Mouse (Mus musculus) MEL-GATA-1-ER (cell line): Measurements from ENCODE around the gene Prkar1a.
A peak's percentile ranks its signal among the peaks of the same experiment; 100 is the strongest.
"Not testable (repeated sequence)": the region's sequence is repeated elsewhere in the genome, so short reads cannot be mapped to it uniquely, and the experiment has no call there.

ENCODE experiments used
- DNase-seq: peaks from one replicate; pipeline ENCODE4 v3.0.0-alpha.2; 2012; ENCODE audit warnings: low read depth; ENCODE audit errors: extremely low read depth

Gene Prkar1a

DNA sequence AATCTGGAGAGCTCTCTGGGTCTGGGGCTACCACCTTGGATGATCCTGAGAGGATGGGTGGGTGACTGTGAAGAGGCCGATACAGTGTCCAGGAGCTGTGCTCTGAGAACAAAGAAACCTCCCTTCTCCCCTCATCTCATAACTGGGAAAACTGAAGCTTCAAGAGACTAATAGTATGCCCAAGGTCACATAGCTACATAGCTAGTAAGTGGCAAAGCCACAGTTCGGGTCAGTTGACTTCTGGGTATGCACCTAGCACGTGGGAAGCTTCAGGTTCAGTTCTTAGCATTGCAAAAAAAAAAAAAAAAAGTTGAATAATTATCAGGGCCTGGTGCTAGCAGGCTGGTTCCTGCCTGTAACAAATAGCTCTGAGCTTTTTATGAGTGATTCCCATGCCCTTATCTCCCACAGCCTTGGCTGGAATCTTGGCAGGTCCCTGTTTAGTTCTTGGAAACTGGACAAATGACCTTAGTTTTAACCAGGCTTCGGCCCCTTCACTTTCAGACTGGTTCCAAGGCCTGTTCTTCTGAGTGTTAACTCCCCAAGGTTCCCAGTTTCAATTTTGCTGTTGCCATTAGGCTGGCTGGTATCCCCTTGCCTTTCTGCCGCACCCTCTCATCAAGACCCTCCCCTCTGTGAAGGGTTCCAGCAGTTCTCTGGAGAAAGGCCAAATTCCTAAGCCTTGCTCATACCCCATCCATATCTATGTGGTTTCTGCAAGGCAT lies 7.5 kb upstream of the Prkar1a start:
- no peak for DNase-seq

DNA sequence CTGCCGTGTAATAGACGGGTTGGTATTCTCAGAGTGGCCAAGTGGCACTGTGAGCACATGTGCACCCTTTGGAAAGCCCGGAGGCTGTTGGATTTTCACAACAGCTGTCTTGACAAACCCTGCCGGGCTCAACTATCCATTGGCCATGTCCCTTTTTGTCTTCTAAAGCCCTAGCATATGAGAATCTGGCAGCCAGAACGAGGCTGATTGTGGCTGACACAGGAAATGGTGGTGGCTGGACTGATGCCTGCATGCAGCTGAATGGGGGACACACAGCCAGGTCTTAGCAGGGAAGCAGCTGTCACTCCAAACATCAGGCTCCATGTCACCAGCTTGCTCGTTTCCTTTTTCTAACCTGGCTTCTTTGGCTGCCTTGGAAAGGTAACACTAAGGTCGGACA lies 695 bp upstream of the Prkar1a start:
- no peak for DNase-seq

DNA sequence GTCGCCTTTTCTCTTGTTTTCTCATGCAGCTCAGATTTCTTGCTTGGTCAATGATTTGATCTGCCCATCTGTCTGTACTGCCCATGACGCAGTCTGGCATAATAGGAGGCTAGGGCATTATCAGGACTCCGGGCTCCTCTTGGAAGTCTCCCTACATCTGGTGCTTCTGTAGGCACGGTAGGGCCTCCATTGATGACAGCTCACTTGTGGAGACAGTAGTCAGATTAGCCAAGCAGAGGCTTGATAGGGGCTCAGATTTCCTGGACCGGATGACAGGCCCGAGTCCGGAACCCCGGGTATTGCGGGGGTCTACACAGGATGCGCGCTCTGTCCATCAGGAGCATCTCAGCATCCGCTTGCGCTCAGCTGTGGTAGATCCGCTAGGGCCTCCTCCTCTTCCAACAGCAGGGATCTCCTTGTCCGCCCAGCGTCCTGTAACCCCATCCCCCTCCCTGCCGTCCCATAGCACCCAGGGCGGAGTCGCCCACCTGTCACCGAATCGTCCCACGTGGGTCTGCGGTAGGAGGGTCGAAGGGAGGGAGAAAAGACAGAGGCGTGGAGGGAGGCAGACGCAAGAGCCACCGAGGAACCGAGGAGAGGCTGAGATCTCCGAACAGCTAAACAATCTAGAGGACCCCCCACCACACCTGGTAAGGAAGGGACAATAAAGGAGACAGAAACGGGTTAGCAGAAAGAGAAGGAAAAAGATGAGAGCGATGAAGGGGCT lies 933 bp downstream of the Prkar1a start:
- no peak for DNase-seq

DNA sequence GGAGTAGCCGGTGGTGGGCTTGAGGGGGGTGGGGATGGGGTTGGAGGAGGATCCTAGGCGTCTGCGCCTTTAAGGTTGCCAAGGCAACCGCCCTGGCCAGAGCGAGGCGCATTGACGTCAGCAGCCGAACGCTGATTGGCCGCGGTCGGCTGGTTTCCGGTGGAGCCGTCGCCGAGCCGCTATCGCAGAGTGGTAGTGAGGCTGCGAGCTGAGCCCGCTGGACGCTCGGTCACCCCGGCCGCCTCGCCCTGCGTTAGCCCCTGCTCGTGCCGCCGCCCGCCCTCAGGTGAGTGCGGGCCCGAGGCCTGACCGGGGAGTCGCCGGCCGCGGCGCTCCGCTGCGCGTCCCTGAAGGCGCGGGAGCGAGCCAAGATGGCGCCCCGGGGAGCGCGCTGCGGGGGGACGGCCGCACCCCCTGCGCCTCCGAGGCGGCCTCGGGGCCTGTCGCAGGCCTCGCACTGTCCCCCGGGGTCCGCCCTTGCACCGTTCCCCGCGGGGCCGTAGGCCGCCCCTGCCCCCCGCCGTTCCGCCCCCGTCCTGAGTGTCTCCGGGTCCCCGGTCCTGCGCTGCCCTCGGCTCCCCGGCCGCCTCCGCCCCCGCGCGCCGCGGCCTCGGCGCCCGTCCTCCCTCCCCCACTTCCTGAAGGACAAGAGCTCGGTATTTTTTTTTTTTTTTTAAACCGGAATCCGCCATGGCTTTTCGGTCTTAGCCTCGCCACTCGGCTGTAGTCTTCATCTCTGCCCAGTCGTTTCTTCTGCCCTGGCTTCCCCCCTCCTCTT lies 1.8 kb downstream of the Prkar1a start:
- peak; percentile 55 for DNase-seq

DNA sequence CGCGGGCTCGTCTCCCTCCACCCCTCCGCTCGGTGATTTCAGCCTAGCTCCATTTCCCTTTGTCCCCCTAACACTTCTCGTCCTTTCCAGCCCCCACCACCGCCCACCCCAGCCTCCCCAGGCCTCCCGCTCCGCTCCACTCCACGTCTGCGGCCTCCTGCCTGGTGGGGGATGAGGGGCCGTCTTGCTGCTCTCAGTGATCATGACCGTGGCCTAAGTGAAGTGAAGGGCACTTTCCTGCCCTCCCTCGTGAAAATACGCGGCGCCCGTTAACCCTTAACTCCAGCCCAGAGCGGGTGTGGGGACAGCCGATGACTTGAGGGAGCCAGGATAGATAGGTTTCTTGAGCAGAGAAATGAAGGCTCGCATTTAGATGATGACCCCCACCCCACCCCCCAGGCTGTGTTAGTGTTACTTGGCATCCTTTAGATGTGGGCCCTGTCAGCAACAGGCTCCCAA lies 2.4 kb downstream of the Prkar1a start:
- DNase-seq: no peak

DNA sequence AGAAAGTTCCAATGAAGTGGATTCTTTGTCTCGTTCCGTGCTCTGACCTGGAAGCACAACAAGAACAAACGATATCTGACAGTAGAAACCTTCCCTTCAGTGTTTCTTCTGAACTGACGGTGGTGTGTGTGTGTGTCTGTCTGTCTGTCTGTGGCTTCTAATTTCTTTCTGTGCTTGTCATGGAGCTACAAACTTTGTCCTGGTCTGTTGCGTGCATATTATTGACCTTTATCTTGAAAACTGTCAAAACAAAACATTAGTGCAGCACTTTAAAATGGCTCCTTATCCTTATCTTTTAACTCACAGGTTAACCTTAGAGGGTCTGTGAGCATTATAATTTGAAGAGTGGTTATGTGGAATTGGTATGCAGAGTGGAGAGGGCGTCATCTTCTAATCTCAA lies 3.3 kb downstream of the Prkar1a start:
- DNase-seq: no peak

DNA sequence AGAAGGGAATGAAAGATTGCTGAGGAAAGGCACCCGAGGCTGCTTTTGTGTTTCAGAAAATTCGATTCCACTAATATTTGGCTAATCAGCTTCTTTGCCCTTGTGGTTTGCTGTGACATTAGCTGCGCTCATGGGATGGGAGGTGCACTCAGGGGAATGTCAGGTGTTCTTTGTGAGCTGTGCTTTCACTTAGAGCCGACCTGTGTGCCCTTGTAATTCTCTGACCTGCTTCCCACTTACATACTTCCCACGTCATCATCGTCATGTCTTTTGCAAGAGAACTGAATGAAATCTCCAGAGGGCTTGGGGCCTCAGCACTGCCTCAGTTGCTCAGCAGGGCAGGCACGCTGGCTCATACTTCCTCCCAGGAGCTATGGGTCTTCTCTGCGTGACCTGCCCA lies 4.0 kb downstream of the Prkar1a start:
- DNase-seq: no peak

DNA sequence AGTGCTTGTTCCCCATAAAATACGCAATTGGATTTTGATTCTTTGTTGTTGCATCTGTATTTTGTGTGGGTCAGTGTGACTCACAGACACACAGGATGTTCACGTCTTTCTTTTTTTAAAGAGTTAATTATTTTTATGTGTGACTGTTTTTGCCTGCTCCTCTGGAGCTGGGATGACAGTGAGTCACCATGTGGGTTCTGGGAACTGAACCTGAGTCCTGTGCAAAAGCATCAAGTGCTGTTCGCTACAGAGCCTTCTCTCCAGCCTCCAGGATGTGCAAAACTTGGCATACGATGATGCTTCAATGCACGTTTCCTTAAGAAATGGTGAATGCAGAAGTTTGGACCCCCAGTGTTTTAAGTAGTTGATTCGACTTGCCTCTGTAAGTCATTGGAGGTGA lies 5.4 kb downstream of the Prkar1a start:
- no peak for DNase-seq

DNA sequence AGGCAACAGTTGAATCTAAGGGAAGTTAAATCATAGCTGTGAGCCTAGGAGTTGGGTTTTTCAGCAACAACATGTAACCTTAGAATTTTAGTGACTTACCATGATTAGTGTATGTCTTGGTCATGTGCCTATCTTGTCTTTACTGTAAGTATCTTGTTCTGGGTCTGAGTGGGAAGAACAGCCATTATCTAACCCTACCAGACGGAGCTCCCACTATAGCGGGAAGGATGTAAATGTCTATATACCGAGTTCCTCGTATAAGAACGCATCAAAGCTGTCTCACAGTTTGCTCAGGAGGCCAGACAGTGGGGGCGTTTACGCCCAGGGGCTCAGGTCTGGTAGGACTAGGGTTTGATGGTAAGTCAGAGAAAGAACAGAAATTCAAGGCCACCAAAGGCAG lies 7.0 kb downstream of the Prkar1a start:
- peak; percentile 62 for DNase-seq

DNA sequence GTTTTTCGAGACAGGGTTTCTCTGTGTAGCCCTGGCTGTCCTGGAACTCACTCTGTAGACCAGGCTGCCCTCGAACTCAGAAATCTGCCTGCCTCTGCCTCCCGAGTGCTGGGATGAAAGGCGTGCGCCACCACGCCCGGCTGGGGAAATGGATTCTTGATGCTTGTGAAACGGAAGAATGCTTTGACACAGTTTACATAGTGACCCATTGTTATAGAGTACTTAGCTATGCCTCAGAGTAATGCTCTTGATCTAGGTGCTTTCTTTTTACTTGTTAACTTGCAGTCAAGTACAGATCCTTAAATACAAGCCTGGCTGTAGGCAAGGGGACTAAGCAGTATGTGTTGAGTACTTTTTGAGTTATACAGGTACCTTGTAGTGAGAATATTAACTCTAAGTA lies 11.3 kb downstream of the Prkar1a start:
- not testable (repeated sequence) for DNase-seq

DNA sequence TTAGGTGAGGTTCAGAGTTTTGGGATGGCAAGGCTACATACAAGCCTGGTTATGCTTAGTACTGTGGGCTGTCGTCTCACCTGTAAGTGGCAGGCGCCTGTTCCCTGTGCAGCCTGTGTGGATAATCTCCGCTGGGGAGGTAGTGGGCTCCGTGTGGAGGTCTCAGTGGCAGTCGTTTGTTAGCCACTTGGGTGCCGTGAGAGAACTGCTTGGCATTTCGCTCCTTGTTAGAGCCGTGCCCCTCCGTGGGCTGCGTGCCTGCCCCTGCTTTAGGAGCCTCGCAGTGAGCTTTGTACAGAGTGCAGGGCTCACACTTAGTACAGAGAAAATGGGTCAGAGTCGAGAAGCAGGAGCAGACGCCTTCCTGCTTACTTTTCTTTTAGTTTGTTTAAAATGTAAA lies 15.1 kb downstream of the Prkar1a start:
- DNase-seq: no peak

DNA sequence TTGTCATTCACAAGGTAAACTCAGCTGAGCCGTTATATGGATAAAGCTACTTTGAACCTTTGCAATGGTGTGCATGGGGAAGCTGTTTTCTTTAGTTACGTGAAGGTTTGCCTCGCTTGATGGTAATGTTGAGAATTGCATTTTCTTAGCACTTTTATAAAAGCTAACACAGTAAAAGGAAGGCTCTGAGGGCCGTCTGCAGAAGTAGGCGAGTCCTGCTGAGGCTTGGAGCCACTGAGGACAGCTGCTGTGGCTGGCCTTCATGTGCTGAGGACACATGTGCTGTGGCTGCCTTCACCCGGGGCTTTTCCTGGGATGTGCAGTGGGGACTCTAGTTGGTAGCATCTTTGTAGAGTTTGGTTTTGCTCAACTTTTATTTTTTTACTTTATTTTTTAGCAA lies 16.2 kb downstream of the Prkar1a start:
- no peak for DNase-seq

DNA sequence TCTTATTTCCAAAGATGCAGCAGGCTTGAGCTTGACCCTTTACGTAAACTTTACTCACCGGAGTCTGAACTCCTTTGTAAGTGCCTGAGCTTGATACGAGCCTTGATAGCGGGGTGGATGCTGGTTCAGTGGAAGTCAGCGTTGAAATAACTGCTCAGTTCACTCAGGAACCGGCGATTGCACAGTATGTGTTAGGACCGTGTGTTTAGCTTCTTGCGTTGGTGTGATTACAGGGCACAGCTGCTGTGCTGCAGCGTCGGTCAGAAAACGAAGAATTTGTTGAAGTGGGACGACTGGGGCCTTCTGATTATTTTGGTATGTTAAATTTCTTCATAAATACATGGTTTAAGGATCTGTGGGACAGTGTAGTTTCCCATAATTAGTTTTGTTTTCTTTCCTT lies 17.2 kb downstream of the Prkar1a start:
- no peak for DNase-seq

DNA sequence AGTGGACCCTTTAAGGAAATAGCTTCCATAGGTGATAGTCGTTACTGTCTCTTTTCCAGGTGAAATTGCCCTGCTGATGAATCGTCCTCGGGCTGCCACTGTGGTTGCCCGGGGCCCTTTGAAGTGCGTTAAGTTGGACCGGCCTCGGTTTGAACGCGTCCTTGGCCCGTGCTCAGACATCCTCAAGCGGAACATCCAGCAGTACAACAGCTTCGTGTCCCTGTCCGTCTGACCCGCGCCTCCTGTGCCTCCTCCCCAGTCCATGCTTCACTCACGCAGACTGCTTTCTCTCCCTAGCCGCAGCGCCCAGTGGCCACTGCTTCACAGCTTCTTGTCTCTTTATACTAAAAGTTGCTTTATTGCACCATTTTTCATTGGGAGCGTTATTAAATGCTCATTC lies 18.2 kb downstream of the Prkar1a start:
- no peak for DNase-seq

DNA sequence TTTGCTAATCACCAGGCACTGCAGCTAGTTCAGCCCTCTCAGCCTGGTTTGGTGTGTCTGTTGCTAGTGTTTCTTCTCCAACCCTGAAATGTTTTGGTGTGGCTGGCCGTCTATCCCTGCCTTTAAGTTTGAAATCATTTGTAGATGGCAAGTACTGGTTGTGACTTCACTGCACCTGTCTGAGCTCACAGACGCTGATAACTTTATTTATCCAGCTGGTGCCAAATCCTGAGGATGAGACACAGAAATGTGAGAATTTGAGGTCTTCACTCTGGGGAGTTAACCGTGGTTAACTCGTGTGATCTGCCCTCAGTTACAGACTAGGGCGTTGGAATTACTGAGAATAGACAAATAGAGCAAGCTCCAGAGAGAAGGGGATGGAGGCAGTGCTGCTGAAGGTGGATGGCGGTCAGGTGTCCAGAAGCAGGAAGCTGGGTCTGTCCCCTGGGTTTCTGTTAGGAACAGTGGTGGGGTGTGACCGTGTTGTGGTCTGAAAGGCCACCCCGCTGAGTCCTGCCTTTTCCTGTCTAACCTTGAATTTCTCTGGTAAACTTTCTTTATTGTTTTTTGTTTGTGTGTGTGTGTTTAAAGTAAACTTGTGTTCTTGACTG lies 19.0 kb downstream of the Prkar1a start:
- DNase-seq: no peak

DNA sequence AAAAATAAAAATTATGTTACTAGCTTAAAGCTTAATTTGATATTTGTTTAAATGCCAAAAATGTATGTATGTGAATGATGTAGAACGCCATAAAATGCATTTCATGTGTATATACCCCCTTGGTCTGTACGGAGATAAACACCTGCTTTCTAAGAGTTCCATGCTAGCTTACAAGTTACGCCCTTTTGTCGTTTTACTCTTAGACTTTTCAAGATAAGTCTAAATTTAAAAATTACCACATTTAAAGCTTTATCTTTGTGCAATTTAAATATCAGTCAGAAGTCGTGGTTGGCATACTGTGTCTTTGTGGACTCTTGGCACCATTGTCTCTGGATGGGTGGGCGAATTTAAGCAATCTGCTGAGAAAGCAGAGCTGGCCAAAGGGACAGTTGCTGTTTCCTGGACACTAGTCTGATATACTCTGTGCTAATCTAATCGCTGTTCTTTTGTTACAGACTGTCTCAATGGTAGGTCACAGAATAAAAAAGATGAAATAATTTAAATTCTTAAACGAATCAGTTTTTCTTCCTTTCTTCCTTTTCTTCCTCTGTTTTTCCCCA lies 20.0 kb downstream of the Prkar1a start:
- DNase-seq: no peak

DNA sequence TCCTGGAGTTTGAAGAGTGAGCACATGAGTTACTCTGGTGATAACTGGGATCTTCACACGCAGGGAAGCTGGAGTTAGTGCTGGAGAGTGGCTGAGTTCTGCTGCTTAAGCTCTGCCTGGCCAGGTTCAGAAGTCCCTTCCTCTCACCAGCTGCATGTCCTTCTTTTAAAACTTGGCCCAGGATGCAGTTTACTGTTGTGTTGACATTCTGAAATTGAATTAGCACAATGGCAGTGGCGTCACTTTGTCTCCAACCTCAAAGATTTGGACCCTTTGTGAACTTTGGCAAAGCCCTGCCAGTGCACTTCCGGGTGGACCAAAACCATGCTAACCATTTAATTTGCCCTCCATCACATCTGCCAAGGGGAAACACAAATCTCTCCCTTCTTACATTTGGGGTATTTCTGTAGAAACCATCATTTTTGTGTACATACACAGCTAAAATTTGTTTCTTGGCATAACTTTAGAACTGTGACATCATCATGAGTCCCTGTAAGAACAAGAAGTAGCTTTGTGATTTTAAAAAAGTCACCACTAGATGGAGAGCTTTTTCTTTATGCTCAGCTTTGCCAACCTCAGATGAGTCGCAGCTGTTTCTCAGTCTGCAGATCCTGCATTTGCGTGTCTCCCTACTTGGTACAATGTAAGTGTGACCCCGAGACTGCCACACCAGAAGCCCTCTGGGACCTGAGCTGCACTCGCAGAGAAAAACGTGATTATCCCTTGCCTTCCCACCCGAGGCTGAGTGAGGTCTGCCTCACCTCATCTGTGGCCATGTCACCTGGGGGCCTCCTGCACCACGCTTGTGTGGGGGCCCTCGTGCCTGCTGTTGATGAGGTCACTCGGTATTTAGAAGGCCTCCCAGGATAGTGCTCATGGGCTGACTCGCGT lies 21.1 kb downstream of the Prkar1a start:
- DNase-seq: peak; percentile 26

DNA sequence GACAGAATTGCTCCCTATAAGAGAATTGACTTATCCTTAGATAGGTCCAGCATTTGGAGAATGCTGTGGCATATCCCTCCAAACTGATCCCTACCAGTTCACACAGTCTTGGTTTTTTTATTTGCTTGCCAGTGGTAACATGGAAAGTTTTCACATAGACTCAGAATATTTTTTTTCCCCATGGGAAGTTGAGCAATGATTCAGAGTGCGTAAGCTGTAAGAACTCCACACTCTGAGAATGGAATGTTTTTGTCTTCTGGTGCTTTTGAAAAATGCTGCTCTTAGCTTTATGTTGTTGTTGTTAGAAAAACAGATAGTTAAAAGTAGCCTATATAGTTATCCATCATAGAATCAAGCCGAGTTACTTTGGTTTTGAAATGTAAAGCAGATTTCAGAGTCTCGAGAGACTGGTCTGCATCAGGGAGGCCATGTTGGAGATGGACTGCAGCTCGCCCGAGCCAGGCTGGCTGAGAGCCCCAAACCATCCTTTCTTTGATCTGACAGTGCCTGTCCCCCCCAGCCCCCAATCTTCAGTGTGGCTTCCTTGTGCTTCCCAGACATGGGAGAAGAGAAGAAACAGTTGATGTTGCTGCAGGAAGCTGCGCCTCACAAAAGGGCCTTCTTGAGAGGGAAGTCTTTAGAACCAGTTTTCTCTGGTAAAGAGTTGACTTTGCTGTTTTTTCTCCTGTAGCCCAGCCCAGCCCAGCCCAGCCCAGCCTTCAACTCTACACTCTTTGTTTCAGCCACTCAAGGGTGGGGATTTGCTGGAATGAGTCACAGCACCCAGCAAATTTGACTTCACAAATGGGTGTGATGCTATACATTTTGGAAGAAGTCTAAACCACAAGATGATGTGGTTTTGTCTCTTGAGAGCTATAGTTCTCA lies 22.2 kb downstream of the Prkar1a start:
- DNase-seq: no peak

DNA sequence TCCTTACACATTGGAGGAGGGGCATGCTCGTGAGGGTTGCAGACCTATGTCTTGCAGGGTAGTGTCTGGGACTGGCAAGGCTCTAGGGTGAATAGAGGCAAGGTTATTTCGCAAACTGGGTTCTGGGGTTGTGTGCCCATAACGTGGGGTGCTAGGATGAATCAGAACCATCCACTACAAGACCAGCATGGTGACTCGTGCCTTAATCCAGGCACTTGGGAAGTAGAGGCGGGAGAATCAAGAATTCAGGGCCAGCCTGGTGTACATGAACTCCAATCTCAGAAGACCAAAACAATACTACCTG lies 22.8 kb downstream of the Prkar1a start:
- no peak for DNase-seq

DNA sequence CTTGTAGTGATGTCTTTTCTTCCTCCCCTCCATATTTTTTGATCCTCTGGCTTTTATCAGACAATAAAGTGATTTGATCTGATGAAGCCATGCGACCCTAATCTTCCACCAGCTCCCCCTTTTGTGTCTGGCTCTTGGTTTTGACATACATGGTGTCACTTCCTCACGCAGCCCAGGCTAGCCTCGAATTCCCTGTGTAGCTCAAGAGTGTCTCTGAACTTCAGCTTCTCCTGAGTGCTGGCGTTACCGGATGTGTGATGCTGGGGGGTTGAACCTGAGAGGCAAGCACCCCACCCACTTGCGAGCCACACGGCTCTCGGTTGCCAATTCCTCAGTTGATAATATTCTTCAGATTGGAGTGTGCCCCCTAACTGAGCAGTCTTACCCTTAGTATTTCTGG lies 23.2 kb downstream of the Prkar1a start:
- DNase-seq: no peak
